Mouse (Mus musculus): Measurements from ENCODE around the gene Maml3.

The Maml3 gene

DNA sequence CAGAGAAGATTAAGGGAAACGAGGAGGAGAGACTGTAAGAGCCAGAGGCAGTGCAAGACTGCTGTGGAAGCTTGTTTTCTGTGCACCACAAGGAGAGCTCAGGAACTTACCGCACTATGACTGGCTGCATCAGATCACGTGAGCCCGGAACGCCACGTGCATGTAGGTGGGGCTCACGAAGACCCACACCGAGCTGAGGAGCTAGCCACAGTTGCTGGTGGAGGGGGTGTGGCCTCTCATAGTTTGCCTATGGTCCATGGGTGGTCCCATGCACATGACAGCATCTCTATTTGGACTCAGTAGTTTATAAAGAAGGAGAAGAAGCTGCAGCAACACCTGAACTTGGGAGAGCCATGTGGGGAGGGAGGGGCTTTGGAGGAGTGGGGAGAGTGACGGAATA is 152.6 kb downstream of the Maml3 start:
- DNase-seq = no peak

DNA sequence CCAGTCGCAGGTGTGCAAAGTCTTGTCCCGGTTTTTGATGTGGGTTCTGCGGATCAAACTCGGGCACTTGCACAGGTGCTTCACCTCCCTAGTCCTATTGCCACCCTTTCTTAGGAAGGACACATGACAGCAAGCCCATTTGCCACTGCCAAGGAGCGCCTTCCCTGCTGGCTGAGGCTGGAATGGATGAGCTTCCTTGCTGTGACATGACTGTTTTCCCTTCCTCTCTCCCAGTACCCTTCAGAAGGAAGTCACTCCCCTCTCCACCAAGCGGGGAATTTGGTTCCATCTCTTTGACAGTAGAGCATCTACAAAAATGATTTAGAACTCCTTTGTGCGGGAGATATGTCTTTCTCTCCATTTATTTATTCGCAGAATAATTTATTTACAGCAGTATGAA is 155.2 kb downstream of the Maml3 start:
- DNase-seq = no peak

DNA sequence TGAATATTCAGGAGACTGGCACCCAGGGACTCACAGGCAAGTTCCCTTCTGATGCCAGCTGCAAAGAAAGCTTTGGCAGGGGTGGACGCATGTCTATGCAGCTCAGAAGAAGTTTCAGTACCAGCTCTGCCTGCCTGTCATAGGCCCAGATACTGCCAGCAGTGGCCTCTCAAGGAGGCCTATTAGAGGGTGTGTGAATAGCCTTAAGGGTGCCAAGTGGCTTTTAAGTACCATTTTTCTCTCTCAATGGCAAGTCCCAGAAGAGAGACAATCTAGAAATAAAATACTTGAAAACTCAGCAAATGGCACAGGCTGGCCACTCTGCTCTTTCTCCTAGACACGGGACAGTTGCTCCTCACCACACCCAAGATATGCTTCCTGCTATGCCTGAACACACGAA is 157.7 kb downstream of the Maml3 start:
- no peak for DNase-seq

DNA sequence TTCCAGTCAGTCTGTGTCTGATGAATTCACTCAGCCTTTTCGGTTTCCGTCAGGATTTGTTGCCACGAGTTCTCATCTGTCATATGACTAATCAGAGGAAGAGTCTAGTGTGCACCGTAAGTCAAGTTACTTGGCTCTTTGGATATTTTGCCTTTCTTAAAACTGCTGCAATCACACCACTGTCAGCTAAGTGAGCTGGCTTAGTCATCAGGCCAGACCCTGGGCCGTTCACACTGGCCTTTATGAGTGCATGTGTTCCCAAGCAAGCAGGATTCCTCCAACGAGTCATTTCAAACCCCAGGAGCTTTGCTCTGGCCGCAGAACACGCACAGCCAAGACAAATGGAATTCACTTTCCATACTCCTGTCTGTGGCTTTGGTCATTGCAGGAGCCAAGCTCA is 161.2 kb downstream of the Maml3 start:
- DNase-seq = no peak

DNA sequence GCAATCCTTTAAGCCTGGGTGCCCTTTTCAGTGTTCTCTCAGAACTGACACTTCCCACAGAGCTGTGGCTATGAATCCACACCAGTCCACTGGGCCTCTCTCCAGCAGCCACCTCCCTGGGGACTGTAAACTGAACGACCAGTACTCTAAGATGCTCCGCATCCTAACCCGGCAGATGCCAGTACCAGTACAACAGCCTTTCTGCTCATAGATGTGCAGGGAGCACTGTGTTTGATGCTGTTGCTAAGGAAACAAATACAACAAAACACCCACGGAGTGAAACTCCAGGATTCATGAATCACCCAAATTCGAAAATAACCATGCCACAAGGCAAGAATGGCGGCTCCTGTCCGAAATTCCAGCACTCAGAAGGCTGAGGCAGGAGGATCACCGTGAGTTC is 163.1 kb downstream of the Maml3 start:
- DNase-seq = peak; percentile 70

DNA sequence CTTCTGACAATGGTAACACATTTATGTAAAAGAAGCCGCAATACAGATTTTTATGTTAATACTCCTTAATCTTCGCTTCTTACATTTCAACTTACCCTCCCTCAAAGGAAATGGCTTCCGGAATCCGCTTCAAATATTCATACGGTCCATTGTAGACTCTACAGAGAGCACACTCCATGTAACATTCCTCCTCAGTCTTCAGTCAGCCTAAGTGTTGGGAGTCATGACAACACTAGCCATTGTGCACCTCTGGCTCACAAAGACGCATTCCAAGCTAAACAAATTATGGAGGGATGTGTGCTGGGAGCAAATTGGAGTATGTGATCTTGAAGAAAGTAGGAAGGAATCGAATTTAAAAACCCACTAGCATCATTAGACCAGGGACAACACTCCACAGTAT is 165.0 kb downstream of the Maml3 start:
- no peak for DNase-seq

DNA sequence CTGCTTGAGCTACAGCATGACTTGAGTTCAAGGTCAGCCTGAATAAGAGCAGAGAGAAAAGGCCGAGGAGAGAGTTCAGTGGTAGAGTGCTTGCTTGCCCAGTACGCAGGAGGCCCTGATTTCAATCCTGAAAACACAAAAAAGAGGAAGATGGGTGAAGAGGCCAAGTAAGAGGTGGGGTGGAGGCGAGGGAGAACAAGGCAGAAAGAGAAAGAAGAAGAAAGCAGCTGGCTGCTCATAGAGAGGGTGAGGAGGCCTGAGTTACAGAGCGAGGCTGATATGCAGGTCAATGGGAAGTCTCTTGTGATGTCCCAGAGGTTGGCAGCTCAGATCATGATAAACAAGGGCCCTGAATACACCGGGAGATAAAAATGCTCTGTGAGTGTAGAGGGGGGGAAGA is 165.8 kb downstream of the Maml3 start:
- no peak for DNase-seq

DNA sequence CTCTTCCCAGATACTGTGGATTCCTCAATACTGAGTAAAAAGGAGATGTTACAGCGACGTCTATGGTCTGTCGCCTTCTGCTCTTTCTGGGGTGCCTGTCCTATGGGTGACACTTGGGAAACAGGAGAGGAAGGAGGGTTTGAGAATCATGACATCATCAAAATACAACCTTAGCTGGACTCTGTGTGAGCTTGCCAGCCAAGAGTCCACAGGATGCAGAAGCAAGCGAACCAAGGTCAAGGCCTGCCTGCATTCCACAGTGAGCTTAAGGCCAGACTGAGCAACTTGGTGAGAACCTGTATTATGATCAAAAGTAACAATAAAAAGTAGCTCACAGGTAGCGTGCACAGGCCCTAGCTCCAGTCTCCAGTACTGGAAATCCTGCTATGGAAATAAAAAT is 167.7 kb downstream of the Maml3 start:
- DNase-seq = no peak

DNA sequence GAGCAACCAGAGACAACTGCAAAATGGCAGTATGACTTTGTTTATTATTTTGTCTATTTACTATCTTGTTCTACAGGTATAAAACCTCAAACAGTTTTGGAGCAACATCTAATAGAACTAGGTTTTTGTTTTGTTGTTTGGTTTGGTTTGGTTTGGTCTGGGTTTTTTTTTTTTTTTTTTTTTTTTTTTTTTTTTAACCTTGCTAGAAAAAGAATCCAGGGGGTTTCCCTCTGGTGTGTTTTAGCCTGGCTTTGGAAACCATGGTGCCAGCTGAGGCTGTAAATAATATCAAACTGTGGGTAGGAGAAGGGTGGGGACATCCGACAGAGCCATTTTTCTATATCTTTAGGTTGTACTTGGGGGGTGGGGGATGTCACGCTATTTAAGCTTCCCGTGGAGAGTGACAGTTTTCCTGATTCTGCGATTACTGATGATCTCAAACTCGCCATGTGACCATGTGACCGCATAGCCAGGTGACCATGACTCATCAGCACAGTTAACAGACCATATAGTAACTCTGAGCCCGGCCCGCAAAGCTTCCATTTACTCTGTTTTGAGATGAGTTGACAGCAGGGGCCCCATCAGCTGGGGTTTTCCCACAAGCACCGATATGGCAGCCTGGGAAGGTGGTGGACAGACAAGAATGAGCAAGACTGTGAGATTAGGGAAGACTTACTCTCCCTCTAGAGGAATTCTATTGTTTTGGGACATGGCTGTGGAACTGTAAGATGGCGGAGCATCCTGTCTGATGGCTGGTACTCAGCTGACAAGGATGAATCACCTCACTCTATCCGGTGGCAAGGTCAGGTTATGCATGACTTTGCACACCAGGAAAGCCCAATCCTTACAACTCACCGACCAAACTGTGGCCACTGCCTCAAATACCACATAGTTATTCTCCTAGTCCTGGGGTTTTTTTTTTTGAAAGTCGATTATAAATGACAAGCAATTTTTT is 170.1 kb downstream of the Maml3 start:
- DNase-seq = no peak

DNA sequence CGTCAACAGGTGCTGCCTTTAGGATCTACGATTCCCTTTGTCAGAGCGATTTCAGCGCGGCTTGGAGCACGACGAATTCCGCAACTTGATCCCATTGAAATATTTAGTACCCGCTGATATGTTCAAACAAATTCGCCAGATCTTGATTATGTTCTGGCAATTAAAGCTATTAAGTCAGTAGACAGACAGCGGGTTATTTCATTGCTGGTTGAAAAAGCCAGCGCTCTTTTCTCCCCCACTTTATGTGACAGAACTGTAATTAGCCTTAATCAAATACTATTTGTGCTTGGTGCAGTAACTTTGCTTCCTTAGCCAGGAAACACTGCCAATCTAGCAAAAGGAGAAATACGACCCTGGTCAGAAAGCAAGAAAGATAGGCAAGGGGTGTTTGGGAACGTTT is 176.7 kb downstream of the Maml3 start:
- DNase-seq = no peak

DNA sequence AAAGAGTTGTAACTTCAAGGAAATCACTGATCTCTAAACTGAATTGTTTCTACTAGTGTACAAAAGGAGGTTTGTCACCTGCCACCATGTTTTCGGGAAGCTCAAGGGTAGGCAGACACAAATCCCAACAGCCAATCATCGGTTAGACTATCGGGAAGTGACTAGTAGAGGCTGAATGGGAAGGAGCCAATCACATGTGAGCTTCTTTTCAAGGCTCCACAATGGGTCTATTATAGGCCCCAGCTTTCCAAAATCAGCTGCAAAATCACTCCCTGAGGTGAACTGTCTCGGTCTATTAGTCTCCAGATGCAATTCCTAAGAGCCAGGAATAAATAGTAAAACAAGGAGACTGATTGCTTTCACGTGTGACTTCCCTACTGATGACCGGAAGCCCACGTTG is 177.3 kb downstream of the Maml3 start:
- DNase-seq = no peak

DNA sequence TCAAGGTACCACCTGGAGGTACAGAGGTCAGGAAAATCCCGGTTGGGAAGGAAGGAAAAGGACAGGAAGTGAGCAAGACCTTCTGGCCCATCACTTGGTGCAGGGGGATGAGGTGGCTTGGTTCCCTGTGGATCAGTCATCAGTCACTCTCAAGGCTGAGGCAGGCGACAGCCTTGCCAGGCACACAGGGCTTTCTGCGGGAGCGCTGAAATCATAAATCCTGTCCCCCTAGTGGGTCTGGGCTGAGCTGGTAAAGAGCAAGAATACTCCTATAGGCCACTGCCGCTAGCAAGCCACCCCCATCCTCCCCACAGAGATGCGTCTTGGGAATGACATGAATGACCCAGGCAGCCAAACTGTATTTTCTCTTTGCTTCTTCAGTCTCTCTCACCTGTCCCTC is 177.8 kb downstream of the Maml3 start:
- DNase-seq = no peak

DNA sequence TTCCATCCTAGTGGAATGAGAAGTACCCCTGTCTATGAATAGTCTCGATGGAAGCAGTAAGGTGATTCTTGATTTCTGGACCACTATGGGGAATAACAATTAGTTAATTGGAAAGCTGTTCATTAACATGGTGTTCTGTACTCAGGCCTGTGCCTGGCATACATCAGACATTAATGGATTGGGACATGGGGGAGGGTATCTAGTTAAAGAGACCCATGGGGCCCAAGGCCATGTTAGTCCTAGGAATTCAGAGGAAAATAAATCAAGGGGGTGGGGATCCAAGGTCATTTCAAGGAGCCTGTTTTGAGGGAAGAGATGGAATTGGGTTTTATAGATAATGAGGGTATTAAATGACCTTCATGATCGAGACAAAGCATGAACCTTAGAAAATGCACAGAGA is 179.1 kb downstream of the Maml3 start:
- DNase-seq = no peak

DNA sequence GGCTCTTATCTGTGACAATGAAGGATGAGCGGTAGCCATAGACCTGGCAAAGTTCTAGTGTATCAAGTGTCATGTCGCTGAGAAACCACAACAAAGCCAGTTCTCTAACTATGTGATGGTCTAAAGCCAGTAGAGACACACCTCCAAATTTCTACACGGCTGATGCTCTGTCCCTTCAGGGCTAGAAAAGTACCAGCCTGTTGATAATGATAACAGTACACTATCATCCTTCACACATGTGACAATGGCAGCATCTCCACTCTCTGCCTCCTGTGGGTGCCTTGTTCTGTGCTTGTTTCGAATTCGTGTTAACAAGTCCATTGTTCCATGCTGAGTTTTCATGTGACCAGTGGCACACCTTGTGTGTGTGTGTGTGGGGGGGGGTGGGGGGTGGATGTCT is 180.2 kb downstream of the Maml3 start:
- no peak for DNase-seq

DNA sequence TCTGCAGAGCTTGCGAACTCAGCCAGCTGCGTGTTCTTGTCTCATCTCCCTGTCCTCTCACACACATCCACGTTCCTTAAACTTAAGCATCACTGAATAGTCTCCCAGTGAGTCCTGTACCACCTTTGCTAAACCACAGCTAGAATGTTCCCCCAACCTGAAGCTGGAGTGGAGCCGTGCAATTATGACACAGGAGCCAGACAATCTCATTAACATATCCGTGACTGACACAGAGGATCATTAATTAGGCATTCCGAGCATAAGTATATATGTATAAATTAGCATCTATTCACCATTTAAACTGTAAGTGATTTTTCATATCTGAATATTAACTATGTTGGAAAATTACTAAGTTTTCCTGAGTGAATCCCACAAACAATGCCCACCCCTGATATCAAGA is 181.1 kb downstream of the Maml3 start:
- no peak for DNase-seq

DNA sequence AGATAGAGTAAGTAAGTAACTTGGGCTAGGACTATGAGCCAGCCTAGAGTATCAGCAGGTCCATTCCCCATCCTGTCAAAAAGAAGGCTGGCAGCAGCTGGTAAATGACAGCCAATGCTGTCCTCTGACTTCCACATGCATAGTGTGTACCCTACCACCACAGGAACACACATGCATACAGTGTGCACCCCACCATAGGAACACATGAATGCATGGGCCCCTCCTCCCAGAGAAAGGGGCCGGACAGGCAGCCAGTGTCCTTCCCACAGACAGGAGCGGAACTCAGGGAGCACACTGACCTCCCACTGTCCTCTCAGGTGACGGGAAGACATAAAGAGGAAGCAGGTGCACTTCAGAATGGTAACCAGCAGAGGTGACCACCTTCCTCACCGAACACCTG is 188.0 kb downstream of the Maml3 start:
- DNase-seq = no peak

DNA sequence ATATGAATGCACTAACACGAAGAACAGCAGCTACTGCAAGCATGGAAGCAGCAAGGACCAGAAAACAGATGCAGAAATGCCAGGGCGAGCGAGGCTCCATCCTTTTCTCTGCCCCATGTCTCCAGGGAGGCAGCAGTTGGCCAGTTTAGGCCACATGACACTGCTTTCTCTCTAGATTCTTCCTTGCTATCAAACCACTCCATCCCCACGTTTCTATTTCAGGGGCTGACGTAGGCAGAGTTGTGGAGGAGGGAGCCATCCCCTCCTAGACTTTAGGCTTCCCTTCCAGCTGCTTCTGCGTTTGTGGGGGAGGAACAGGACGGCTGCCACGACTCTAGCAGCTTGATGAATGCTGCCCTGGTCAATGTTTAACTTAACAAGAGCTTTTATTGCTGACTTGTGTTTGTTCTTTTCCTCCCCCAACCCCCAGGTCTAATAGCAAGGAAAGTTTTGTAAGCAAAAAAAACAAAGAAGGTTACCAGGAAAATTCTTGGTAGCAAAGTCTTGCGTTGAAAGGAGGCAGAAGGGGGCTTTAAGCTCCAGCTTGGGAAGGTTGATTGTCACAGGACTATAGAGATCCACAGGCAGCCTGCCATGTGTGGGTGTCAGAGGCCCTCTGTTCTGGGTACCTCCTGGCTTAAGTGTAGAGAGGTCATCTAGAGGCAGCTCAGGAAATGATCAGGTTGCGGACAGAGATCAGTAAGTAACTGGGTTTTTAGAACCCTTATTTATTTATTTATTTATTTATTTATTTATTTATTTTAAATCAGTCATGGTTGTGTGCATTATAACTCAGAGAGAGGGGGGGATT is 188.6 kb downstream of the Maml3 start:
- peak; percentile 91 for DNase-seq

DNA sequence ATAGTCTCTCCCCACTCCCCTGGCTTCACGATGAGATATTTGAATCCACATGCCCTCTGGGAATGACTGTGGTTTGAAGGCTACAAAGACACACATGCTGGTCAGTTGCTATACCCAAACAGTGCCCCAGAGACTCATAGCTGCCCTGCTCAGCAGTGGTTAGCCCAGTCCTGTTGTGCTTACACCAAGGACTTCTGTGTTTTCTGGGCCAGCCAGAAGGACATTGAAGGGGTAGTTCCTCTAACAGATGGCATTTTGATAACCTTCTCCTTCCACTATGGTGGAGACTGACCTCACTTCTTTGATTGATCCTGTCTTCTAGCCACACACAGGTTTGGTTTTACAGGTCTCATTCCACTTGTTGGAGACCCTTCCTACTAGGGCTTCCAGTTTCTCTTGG is 189.5 kb downstream of the Maml3 start:
- DNase-seq = no peak

DNA sequence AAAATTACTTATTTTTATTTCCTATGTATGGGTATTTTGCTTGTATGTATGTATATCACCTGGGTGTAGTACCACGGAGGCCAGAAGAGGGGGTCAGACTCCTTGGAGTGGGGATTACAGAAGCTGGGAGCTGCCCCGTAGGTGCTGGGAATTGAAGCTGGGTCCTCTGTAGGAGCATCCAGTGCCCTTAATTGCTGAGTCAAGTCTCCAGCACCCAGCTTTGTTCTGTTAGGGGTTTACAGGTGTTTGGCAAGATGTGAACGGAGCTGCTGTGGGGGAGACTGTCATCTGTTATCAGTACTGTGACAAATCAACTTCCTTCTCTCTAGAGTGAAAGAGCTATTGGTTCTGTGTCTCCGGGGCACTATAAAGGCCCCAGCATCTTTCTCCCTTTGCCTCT is 190.0 kb downstream of the Maml3 start:
- DNase-seq = no peak

DNA sequence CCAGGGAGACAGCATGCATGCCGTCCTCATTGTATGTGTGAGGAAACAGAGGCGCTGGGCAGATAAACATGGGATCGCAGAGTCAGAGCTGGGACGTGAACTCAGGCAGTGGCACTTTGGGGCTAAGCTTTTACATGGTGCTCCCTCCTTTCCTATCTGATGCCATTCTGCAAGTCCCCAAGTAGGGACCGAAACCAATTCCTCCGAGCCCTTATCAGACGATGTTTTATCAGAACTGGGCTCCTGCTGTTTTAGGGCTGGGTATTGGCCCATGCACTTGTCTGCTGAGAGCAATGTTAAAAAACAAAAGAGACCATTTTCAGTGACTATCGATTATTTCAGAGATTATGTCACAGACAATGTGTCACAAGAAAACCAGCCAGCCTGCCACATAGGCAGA is 191.4 kb downstream of the Maml3 start:
- no peak for DNase-seq

DNA sequence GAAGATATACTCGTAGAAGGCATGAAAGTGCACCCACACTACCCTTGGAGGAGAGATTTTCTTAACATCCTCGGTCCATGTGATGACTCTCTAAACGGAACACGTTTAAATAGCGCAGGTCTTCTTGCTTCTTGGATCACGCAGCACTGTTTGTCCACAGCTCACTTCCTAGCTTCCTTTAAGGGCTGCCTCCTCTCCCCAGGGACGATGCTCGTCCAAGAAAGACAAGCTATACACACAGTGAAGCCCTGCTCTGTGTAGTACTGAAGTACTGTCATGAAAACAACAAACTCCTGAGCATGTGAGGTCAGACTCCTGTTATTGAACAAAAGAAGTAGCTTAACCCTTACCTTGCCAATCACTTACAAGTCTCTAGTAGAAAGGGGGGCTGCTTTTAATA is 192.7 kb downstream of the Maml3 start:
- no peak for DNase-seq

DNA sequence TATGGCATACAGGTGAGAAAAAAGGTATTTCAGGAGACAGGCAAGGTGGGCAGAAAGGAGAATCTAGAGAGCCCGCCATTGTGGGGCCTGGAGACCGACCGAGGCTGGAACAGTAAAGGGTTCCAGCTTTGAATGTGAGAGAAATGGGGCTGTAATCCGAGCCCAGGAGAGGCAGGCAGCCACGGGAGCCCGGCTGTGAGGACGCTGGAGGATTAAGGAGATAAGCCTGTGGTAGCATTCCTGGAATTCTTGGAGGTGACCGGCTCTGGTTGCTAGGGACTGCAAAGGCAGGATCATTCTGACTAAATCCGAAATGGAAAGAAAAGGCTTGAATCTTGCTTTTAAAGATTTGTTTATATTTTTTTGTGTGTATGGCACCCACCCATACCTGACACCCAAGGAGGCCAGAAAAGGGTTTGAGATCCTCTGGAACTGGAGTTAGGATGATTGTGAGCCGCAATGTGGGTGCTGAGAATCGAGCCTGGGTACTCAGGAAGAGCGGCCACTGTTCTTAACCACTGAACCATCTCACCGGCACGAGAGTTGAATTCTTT is 196.4 kb downstream of the Maml3 start:
- no peak for DNase-seq

DNA sequence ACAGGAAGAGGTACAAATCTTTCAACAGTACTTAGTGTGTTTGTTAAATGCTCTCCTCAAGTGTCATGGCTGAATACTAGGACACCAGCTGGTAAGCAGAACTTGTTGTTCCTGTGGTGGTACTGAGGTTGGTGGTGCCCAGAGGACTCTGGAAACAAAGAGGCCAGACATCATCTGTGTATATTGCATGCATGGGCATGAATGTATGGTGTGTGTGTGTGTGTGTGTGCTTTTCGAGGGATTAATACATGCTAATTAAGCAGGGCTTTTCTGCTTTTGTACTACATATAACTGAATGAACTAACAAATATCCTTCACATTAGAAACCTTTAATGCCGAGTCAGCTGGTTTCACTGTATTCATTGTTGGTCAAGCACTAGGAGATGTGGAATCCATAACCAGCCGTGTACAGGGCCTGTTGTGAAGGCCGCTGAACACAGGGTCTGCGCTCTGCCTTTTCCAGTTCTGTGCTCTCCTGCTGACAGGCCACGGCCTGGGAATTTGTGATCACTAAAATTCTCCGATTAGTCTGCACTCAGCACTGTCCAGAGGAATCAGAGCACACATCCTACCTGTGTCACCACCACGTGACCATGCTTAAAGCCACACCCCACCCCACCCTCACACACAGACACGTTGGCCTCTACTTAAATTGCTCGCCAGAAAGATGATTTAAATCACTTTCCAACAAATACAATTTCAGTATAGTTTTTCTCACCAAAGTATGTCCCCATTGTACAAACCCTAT is 197.6 kb downstream of the Maml3 start:
- no peak for DNase-seq

Measured in right cerebral cortex, adult 18-20 months (tissue).